Mouse (Mus musculus) layer of hippocampus, adult 11-12 months (tissue): Measurements from ENCODE around the gene Olfr1415.
A peak's percentile ranks its signal among the peaks of the same experiment; 100 is the strongest.
"Not testable (repeated sequence)": the region's sequence is repeated elsewhere in the genome, so short reads cannot be mapped to it uniquely, and the experiment has no call there.

Source experiments
- DNase-seq: peaks from one replicate; pipeline ENCODE4 v3.0.0; 2022; ENCODE audit warnings: low spot score

The Olfr1415 gene

GRCm38 (mm10) chr1:92496001-92496400, at the start of gene Olfr1415:
Olfr1415 (minus strand) TSS chr1:92496101.
- no peak for DNase-seq

GRCm38 (mm10) chr1:92539071-92539470, 43.2 kb upstream of the Olfr1415 start:
- DNase-seq: no peak

- no peak for DNase-seq
These were observed 41.1 kb upstream of the Olfr1415 start for GRCm38 (mm10) chr1:92536972-92537371.

GRCm38 (mm10) chr1:92523764-92524163, 27.9 kb upstream of the Olfr1415 start:
- DNase-seq: no peak

GRCm38 (mm10) chr1:92521376-92521775, 25.5 kb upstream of the Olfr1415 start:
- peak; percentile 43 for DNase-seq

- DNase-seq: peak; percentile 29
These were observed 23.1 kb upstream of the Olfr1415 start for GRCm38 (mm10) chr1:92519046-92519445.

- DNase-seq: no peak
These were observed 22.7 kb upstream of the Olfr1415 start, which contains the start of gene Olfr1414 for GRCm38 (mm10) chr1:92518561-92518960. Olfr1414 (minus strand) TSS chr1:92518661.

GRCm38 (mm10) chr1:92515390-92515789, 19.5 kb upstream of the Olfr1415 start:
- no peak for DNase-seq

- not testable (repeated sequence) for DNase-seq
These were observed 15.7 kb upstream of the Olfr1415 start for GRCm38 (mm10) chr1:92511646-92512045.

- DNase-seq: no peak
These were observed 10.9 kb downstream of the Olfr1415 start, which contains the start of gene Olfr1416 for GRCm38 (mm10) chr1:92485013-92485412. Olfr1416 (minus strand) TSS chr1:92485113.

GRCm38 (mm10) chr1:92474066-92474578, 21.8 kb downstream of the Olfr1415 start:
- DNase-seq: no peak

- peak; percentile 93 for DNase-seq
These were observed 22.5 kb downstream of the Olfr1415 start, which contains the start of gene Ndufa10 for GRCm38 (mm10) chr1:92473165-92474041. Ndufa10 (minus strand) TSS chr1:92473860.

- no peak for DNase-seq
These were observed 27.0 kb downstream of the Olfr1415 start for GRCm38 (mm10) chr1:92468891-92469290.

GRCm38 (mm10) chr1:92458416-92458815, 37.5 kb downstream of the Olfr1415 start:
- DNase-seq: no peak

- no peak for DNase-seq
These were observed 38.1 kb downstream of the Olfr1415 start for GRCm38 (mm10) chr1:92457758-92458157.

GRCm38 (mm10) chr1:92453751-92454445, 42.0 kb downstream of the Olfr1415 start:
- no peak for DNase-seq

GRCm38 (mm10) chr1:92448293-92448692, 47.6 kb downstream of the Olfr1415 start:
- no peak for DNase-seq

GRCm38 (mm10) chr1:92441453-92442063, 54.3 kb downstream of the Olfr1415 start:
- no peak for DNase-seq

GRCm38 (mm10) chr1:92440066-92440750, 55.7 kb downstream of the Olfr1415 start:
- no peak for DNase-seq
